ENCODE assay signal across 7 mouse cellular contexts in genomic region chr14:27413961-27414360, GRCm38 (mm10). TPM values are rescaled to one million over a fixed set of nuclear protein-coding genes. Genes with fewer than 3 reads are reported as not detected.
DNase-seq lines count a peak whose midpoint lies in the region; ATAC-seq and TF ChIP-seq lines count a peak whose summit lies in the region.

No protein-coding gene starts in this region.

- H3K9ac ChIP-seq in kidney, embryonic 15.5 days = no peak overlapping the region

- no peaks in the 10 kb centered on the region for H3K4me1 ChIP-seq in kidney, adult 2 months (ENCODE audit: control insufficient read depth, insufficient read depth, low read length)
- H3K4me1 ChIP-seq in kidney, embryonic 15.5 days = no peaks in the 10 kb centered on the region

- peak; percentile 48 for DNase-seq in kidney, adult 2 months
- DNase-seq in CD4-positive, CD25-positive, alpha-beta regulatory T cell, adult 2 months (ENCODE audit: low read depth, low spot score) = peak; percentile 80
- DNase-seq in MN1 (ENCODE audit: low spot score) = peak; percentile 57
- peak; percentile 85 for DNase-seq in induced T-regulatory cell, adult 2 months (ENCODE audit: low read depth)
- no peak for DNase-seq in urinary bladder, postnatal 14 days (ENCODE audit: low spot score)
- no peak for DNase-seq in layer of hippocampus, adult 8-10 months (ENCODE audit: low spot score in 2 of 2)

- no peaks in the 10 kb centered on the region for H3K36me3 ChIP-seq in kidney, adult 2 months (ENCODE audit: control insufficient read depth, insufficient read depth, low read length)
- no peaks in the 10 kb centered on the region for H3K36me3 ChIP-seq in kidney, embryonic 15.5 days

- no peaks in the 10 kb centered on the region for H3K27me3 ChIP-seq in kidney, adult 2 months (replicated peaks; ENCODE audit: control insufficient read depth, insufficient read depth, low read length)
- no peaks in the 10 kb centered on the region for H3K27me3 ChIP-seq in kidney, embryonic 15.5 days

- no peak overlapping the region for H3K4me3 ChIP-seq in kidney, adult 2 months (ENCODE audit: insufficient read depth, low read depth, low read length)
- H3K4me3 ChIP-seq in kidney, embryonic 15.5 days (replicated peaks) = no peak overlapping the region

- WGBS in kidney, adult 2 months = 39% methylated on average over 4 of the region's 4 CpGs
- 48% methylated on average over 4 of the region's 4 CpGs for WGBS in kidney, embryonic 15.5 days

- no peaks in the 10 kb centered on the region for H3K9me3 ChIP-seq in kidney, embryonic 15.5 days (replicated peaks)

- ATAC-seq in kidney, embryonic 15.5 days (replicated peaks; ENCODE audit: low FRiP score) = no peak

- peak; percentile 19; the same call in 1 of the 2 replicates for TF ChIP-seq CTCF in kidney, adult 2 months (conservative IDR thresholded peaks at IDR 0.05; ENCODE audit: insufficient read depth, insufficient read length, low read depth, low read length)

- no peak overlapping the region for H3K27ac ChIP-seq in kidney, adult 2 months (ENCODE audit: insufficient read depth, low read depth, low read length)
- no peak overlapping the region for H3K27ac ChIP-seq in kidney, embryonic 15.5 days

- no peak overlapping the region for H3K4me2 ChIP-seq in kidney, embryonic 15.5 days

- no peak for TF ChIP-seq POLR2A in kidney, adult 2 months (IDR thresholded peaks at IDR 0.05; ENCODE audit: low read depth, low read length)

RNA-seq across cellular contexts. Expression of gene Fam208a, which starts 14.7 kb away (rescaled TPM):
- 5.3 and 6.8 TPM in 2 replicates for polyA plus RNA-seq in kidney, adult 2 months (2012; rRNA removed)
- polyA plus RNA-seq in kidney, embryonic 15.5 days (2015; fragmentation: Nextera tagmentation; extraction: Ambion mirVana) = 12.4 and 15.4 TPM in 2 replicates
- 10 to 100 TPM; 27.0 to 38.8 (median 33.1) TPM for total RNA-seq in layer of hippocampus, adult 8-10 months (2022)

Comparison
In these comparisons a context has a peak if more than half of its experiments do, and no peak if none do; other contexts are left out.
1. DNase-seq: peak in kidney, adult 2 months (single experiment), CD4-positive, CD25-positive, alpha-beta regulatory T cell, adult 2 months (single experiment), MN1 (single experiment) and induced T-regulatory cell, adult 2 months (single experiment); none in urinary bladder, postnatal 14 days (single experiment) and layer of hippocampus, adult 8-10 months (0 of 2).